Mouse (Mus musculus): ENCODE data around the gene Hoxa10. TPM values are rescaled to one million over a fixed set of nuclear protein-coding genes. Genes with fewer than 3 reads are reported as not detected.

The Hoxa10 gene
- polyA plus RNA-seq, 1 experiment from 2014 or later: 0.11 TPM

- Histone ChIP-seq H3K4me1 (ENCODE audit: control insufficient read depth in 2 of 2, insufficient read depth in 2 of 2, low read length in 2 of 2) (peaks cover 2 to 6% of the 10 kb centered on the region in 2 experiments; a peak in 1 of 4 replicates), H3K4me3 (ENCODE audit: control insufficient read depth in 1 of 2, insufficient read depth in 1 of 2, low read depth in 1 of 2, low read length in 2 of 2) (peak overlapping the region in 1 of 2 experiments; percentile 7; a peak in 1 of 4 replicates), H3K27me3 (ENCODE audit: control insufficient read depth, insufficient read depth, low read length) (peaks cover 99% of the 10 kb centered on the region), H3K4me2 (ENCODE audit: low read length) (no peak overlapping the region), H3K9ac (ENCODE audit: low read length) (no peak overlapping the region), H3K27ac (replicated peaks in 1 of 2; ENCODE audit: control insufficient read depth in 1 of 2, insufficient read depth in 1 of 2, low read depth in 2 of 2, low read length in 2 of 2) (no peak overlapping the region), H3K9me3 (ENCODE audit: control insufficient read depth, low read length) (no peaks in the 10 kb centered on the region), H3K36me3 (ENCODE audit: control insufficient read depth, insufficient read depth, low read length) (no peaks in the 10 kb centered on the region)
- no peak for ATAC-seq (ENCODE audit: insufficient number of reproducible peaks, insufficient read depth, low FRiP score, low read depth)
- 3% methylated on average over 36 of the region's 36 CpGs for WGBS
Observed at GRCm38 (mm10) chr6:52224895-52225611, 15.6 kb downstream of the Hoxa10 start.

GRCm38 (mm10) chr6:52223939-52224760 is 16.5 kb downstream of the Hoxa10 start:
- Histone ChIP-seq H3K36me3 (ENCODE audit: control insufficient read depth, insufficient read depth, low read length) (no peaks in the 10 kb centered on the region), H3K4me1 (ENCODE audit: control insufficient read depth in 2 of 2, insufficient read depth in 2 of 2, low read length in 2 of 2) (peaks cover 2 to 6% of the 10 kb centered on the region in 2 experiments; a peak in 1 of 4 replicates), H3K27ac (replicated peaks in 1 of 2; ENCODE audit: control insufficient read depth in 1 of 2, insufficient read depth in 1 of 2, low read depth in 2 of 2, low read length in 2 of 2) (no peak overlapping the region), H3K27me3 (ENCODE audit: control insufficient read depth, insufficient read depth, low read length) (peaks cover 99% of the 10 kb centered on the region), H3K4me3 (ENCODE audit: control insufficient read depth in 1 of 2, insufficient read depth in 1 of 2, low read depth in 1 of 2, low read length in 2 of 2) (no peak overlapping the region), H3K9me3 (ENCODE audit: control insufficient read depth, low read length) (no peaks in the 10 kb centered on the region), H3K9ac (ENCODE audit: low read length) (no peak overlapping the region), H3K4me2 (ENCODE audit: low read length) (no peak overlapping the region)
- ATAC-seq (ENCODE audit: insufficient number of reproducible peaks, insufficient read depth, low FRiP score, low read depth): no peak
- WGBS: 3% methylated on average over 24 of the region's 24 CpGs

GRCm38 (mm10) chr6:52222729-52223128 is 17.9 kb downstream of the Hoxa10 start:
- no peak overlapping the region for H3K4me3 ChIP-seq (ENCODE audit: control insufficient read depth in 1 of 2, insufficient read depth in 1 of 2, low read depth in 1 of 2, low read length in 2 of 2)
- H3K4me1 ChIP-seq (ENCODE audit: control insufficient read depth in 2 of 2, insufficient read depth in 2 of 2, low read length in 2 of 2): peaks cover 2 to 6% of the 10 kb centered on the region in 2 experiments; a peak in 1 of 4 replicates
- 19% methylated on average over 13 of the region's 13 CpGs for WGBS
- ATAC-seq (ENCODE audit: insufficient number of reproducible peaks, insufficient read depth, low FRiP score, low read depth): no peak
- peaks cover 100% of the 10 kb centered on the region for H3K27me3 ChIP-seq (ENCODE audit: control insufficient read depth, insufficient read depth, low read length)
- no peak overlapping the region for H3K4me2 ChIP-seq (ENCODE audit: low read length)
- H3K9ac ChIP-seq (ENCODE audit: low read length): no peak overlapping the region
- no peak overlapping the region for H3K27ac ChIP-seq (replicated peaks in 1 of 2; ENCODE audit: control insufficient read depth in 1 of 2, insufficient read depth in 1 of 2, low read depth in 2 of 2, low read length in 2 of 2)
- no peaks in the 10 kb centered on the region for H3K36me3 ChIP-seq (ENCODE audit: control insufficient read depth, insufficient read depth, low read length)
- H3K9me3 ChIP-seq (ENCODE audit: control insufficient read depth, low read length): no peaks in the 10 kb centered on the region

GRCm38 (mm10) chr6:52221993-52222685 is 18.5 kb downstream of the Hoxa10 start:
- H3K4me3 ChIP-seq (ENCODE audit: control insufficient read depth in 1 of 2, insufficient read depth in 1 of 2, low read depth in 1 of 2, low read length in 2 of 2): peak overlapping the region; percentile 12 to 56; a peak in 3 of 4 replicates
- ATAC-seq (ENCODE audit: insufficient number of reproducible peaks, insufficient read depth, low FRiP score, low read depth): no peak
- peaks cover 2 to 10% of the 10 kb centered on the region in 2 experiments; a peak in 1 of 4 replicates for H3K4me1 ChIP-seq (ENCODE audit: control insufficient read depth in 2 of 2, insufficient read depth in 2 of 2, low read length in 2 of 2)
- peaks cover 100% of the 10 kb centered on the region for H3K27me3 ChIP-seq (ENCODE audit: control insufficient read depth, insufficient read depth, low read length)
- WGBS: 10% methylated on average over 21 of the region's 21 CpGs
- peak overlapping the region; percentile 97 for H3K4me2 ChIP-seq (ENCODE audit: low read length)
- H3K9ac ChIP-seq (ENCODE audit: low read length): no peak overlapping the region
- H3K36me3 ChIP-seq (ENCODE audit: control insufficient read depth, insufficient read depth, low read length): no peaks in the 10 kb centered on the region
- H3K27ac ChIP-seq (replicated peaks in 1 of 2; ENCODE audit: control insufficient read depth in 1 of 2, insufficient read depth in 1 of 2, low read depth in 2 of 2, low read length in 2 of 2): no peak overlapping the region
- H3K9me3 ChIP-seq (ENCODE audit: control insufficient read depth, low read length): no peaks in the 10 kb centered on the region

- peak within 1 kb of the TSS; percentile 56 to 61 for H3K4me3 ChIP-seq (ENCODE audit: control insufficient read depth in 1 of 2, insufficient read depth in 1 of 2, low read depth in 1 of 2, low read length in 2 of 2)
- ATAC-seq (ENCODE audit: insufficient number of reproducible peaks, insufficient read depth, low FRiP score, low read depth): peak; percentile 57
- no peak within 1 kb of the TSS for H3K27ac ChIP-seq (replicated peaks in 1 of 2; ENCODE audit: control insufficient read depth in 1 of 2, insufficient read depth in 1 of 2, low read depth in 2 of 2, low read length in 2 of 2)
- H3K9me3 ChIP-seq (ENCODE audit: control insufficient read depth, low read length): no peaks in the 10 kb centered on the region
- H3K36me3 ChIP-seq (ENCODE audit: control insufficient read depth, insufficient read depth, low read length): no peaks in the 10 kb centered on the region
- peaks cover 100% of the 10 kb centered on the region for H3K27me3 ChIP-seq (ENCODE audit: control insufficient read depth, insufficient read depth, low read length)
- H3K4me1 ChIP-seq (ENCODE audit: control insufficient read depth in 2 of 2, insufficient read depth in 2 of 2, low read length in 2 of 2): peaks cover 2 to 14% of the 10 kb centered on the region in 2 experiments; a peak in 1 of 4 replicates
- WGBS: 2% methylated on average over 44 of the region's 46 CpGs
- H3K4me2 ChIP-seq (ENCODE audit: low read length): peak within 1 kb of the TSS; percentile 97
- peak within 1 kb of the TSS; percentile 57 for H3K9ac ChIP-seq (ENCODE audit: low read length)
Observed at GRCm38 (mm10) chr6:52221337-52221992, 19.2 kb downstream of the Hoxa10 start, which contains the start of gene Hoxa7. Gene Hoxa7 (minus strand): TSS chr6:52221854.

- no peaks in the 10 kb centered on the region for H3K9me3 ChIP-seq (ENCODE audit: control insufficient read depth, low read length)
- H3K27ac ChIP-seq (replicated peaks in 1 of 2; ENCODE audit: control insufficient read depth in 1 of 2, insufficient read depth in 1 of 2, low read depth in 2 of 2, low read length in 2 of 2): no peak overlapping the region
- 9% methylated on average over 12 of the region's 12 CpGs for WGBS
- peak overlapping the region; percentile 97 for H3K4me2 ChIP-seq (ENCODE audit: low read length)
- peaks cover 100% of the 10 kb centered on the region for H3K27me3 ChIP-seq (ENCODE audit: control insufficient read depth, insufficient read depth, low read length)
- H3K4me1 ChIP-seq (ENCODE audit: control insufficient read depth in 2 of 2, insufficient read depth in 2 of 2, low read length in 2 of 2): peaks cover 2 to 14% of the 10 kb centered on the region in 2 experiments; a peak in 1 of 4 replicates
- no peaks in the 10 kb centered on the region for H3K36me3 ChIP-seq (ENCODE audit: control insufficient read depth, insufficient read depth, low read length)
- peak overlapping the region; percentile 56 to 61; a peak in 3 of 4 replicates for H3K4me3 ChIP-seq (ENCODE audit: control insufficient read depth in 1 of 2, insufficient read depth in 1 of 2, low read depth in 1 of 2, low read length in 2 of 2)
- H3K9ac ChIP-seq (ENCODE audit: low read length): no peak overlapping the region
- ATAC-seq (ENCODE audit: insufficient number of reproducible peaks, insufficient read depth, low FRiP score, low read depth): no peak
Observed at GRCm38 (mm10) chr6:52220865-52221310, 19.8 kb downstream of the Hoxa10 start.
